Mouse (Mus musculus) kidney, adult 18-20 months (tissue): ENCODE data around the gene 1700025B11Rik.
"Not testable (repeated sequence)": the region's sequence is repeated elsewhere in the genome, so short reads cannot be mapped to it uniquely, and the experiment has no call there.

Source experiments
- DNase-seq: peaks from one replicate; pipeline ENCODE4 v3.0.0; 2021

1700025B11Rik gene

GRCm38 (mm10) chr15:77561792-77562191, at the start of gene 1700025B11Rik:
TSS of gene 1700025B11Rik (minus strand) at chr15:77561892.
- no peak for DNase-seq

DNA sequence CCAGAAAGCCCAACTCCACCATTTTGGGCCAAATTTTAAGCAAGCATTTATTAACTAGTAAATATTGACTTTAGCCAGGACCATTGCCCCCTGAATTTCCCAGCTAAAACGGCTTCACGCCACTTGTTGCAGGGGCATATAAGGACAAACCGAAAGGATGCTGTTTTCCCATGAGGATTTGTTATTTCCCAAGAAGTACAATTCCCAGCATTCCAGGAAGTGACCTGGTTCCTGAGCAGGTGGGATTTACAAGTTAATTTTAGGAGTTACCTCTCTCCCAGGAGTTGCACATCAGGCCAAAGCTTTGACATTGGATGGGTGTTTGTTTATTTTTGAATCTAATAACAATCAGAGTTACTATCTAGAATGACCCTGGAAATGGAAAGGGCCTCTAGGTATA, 44.4 kb upstream of the 1700025B11Rik start:
- DNase-seq: no peak

- no peak for DNase-seq
Observed at GRCm38 (mm10) chr15:77598958-77599357, 37.3 kb upstream of the 1700025B11Rik start, which contains the start of gene Gm36245. TSS of gene Gm36245 (plus strand) at chr15:77599258.

GRCm38 (mm10) chr15:77598429-77598828, 36.7 kb upstream of the 1700025B11Rik start:
- DNase-seq: no peak

DNA sequence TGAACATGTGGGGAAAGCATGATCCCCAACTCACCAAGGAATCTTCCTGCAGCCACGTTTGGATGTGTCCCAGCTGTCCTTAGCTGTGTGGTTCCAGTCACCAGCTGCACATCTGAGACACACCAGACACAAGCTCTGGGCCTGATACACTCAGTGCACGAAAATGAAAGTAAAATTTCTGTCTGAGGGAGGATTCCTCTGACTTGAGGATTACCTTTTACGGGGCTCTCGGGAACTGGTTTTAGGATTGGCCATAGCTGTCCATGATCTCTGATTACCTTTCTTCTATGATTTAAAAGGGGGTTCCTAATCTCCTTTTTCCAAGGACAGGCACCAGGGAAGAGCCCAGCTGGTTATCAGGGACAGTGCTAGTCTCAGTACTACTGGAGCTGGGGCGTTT, 34.3 kb upstream of the 1700025B11Rik start, which contains the start of gene Apol10b:
TSS of gene Apol10b (minus strand) at position 165 of the 400 bp plus-strand sequence.
- no peak for DNase-seq

DNA sequence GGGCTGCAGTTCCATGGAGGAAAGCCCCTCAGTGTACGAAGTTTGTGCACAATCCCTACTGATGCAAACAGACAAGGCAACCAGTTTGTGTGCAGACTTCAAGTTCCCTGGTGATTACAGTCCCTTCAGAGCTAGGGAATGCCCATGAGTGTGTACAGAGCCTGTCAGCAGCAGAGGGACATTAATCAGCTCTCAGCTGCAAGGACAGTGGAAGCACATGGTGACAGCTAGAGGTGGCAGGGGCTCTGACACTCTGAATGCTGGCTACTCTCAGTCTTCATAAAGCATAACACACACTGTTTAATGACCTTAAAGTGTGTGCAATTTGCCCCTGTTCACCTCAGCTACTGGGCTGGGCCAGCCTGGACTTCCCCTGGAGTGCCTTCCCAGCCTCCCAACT, 31.9 kb upstream of the 1700025B11Rik start:
- no peak for DNase-seq

- peak; percentile 19 for DNase-seq
Observed at GRCm38 (mm10) chr15:77590881-77591280, 29.2 kb upstream of the 1700025B11Rik start.

DNA sequence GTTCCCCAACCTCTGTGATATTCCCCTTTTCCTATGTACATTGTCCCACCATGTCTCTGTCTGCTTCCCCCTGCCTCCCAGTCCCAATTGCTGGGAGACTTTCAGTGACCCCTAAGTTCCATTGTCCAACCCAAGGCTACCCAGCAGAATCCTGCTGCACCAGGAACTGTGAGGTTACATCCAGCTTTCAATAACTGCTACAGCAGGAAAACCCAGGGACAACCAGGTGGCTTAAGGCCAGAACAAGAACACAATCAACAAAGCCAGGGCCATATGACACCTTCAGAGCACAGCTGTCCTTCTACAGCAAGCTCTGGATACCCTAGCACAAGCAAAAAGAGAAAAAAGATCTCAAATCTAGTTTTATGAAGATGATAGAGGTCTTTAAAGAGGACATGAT, 27.3 kb upstream of the 1700025B11Rik start:
- no peak for DNase-seq

DNA sequence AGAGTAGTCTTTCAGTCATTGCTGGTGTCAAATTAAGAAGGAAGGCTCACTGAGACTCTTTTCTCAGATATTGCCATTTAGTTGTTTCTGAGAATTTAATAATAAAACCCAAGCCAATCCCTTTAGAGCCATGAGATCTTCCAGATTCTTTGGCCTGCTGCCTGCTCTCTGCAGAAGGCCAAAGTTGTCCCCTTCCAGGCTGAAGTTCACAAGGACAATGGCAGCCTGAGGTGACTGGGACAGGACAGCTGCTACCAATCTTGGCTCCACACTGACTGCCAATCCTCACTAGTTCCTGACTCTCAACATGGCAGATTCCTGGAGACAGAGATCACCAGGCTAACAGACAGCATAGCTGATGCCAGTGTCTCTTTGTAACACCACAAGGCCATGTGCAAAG, 25.3 kb upstream of the 1700025B11Rik start:
- no peak for DNase-seq

DNA sequence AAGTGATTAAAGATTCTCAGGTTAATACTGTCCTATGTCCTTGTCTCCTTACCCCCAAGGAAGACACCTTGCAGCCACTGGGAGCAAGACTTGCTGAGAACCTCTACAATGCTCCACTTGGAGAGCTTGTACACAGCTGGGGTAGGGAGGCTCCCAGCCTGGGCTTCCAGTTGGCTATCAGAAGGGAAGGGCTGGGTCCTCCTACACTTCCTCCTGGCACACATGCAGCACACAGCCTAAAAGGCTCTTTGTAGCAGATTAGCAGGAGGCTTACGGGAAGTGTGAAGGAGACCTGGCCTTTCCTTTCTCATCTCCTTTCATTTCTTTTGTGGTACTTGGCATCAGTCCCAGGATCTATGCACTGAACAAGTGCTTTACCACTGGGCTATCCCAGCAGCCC, 20.0 kb upstream of the 1700025B11Rik start:
- DNase-seq: no peak

- DNase-seq: no peak
Observed at GRCm38 (mm10) chr15:77579311-77579710, 17.6 kb upstream of the 1700025B11Rik start.

DNA sequence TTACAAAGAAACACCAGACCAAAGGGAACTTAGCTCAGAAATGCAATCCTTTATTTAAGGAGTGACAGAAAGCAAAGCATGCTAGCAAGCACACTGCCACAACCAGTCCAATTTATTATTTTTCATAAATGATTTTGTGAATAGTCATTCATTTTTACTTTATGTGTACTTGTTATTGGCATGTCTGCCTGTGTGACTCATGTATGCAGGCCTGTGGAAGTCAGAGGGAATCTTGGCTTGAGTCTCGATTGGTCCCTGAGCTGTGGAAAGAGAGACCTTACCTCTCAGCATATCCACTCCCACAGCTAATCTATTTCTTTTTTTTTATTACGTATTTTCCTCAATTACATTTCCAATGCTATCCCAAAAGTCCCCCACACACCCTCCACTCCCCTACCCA, 17.1 kb upstream of the 1700025B11Rik start:
- DNase-seq: no peak

GRCm38 (mm10) chr15:77563219-77563618, 1.5 kb upstream of the 1700025B11Rik start:
- no peak for DNase-seq

GRCm38 (mm10) chr15:77539221-77539620, 22.5 kb downstream of the 1700025B11Rik start:
- not testable (repeated sequence) for DNase-seq

DNA sequence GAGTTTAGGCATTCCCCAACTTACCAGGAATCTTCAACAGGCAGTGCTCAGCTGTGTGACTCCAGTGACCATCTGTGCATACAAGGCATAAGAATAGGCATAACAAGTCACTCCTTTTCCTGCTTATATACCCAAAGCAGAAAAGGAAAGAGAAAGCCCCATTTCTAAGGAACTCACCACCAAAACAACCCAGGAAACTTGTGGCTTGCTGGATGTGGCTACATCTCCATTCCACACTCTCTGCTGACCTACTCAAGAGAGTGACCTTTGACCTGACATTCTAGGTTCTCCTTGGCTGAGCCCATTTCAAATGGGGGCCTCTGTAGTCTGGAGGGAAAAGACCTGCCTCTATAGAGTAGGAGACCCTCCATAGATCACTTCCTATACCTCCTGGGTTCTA, 28.5 kb downstream of the 1700025B11Rik start, which contains the start of gene Apol7c:
TSS of gene Apol7c (minus strand) at position 101 of the 400 bp plus-strand sequence.
- DNase-seq: no peak

DNA sequence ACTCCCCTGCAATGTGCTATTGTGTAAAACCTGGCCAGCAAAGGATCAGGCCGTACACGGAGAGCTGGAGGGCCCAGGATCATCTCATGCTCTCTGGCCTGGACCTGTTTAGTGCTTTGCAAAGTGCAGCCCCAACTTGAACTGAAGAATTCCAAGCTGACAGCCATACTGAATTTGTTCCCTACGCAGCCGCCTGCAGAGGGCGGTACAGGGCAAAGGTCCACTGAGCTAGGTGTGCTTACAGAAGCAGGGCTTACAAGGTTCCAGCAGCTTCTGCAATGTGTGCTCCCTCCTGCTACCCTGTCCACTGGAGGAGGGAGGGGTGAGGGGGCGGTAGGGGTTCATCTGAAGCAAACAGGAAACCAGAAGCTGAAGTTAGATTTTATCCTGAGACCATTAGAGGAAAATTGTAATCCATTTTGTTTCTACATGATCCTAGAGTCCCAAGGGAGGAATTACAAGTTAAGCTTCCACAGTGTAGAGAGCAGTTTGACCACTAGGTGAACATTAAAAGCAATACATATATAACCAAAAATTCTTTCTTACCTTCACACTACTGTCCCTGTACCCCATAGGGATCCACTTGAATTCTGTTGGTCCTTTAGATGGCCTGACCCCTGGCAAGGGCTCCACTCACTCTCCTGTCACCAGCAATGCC, 38.4 kb downstream of the 1700025B11Rik start:
- peak; percentile 75 for DNase-seq

- not testable (repeated sequence) for DNase-seq
Observed at GRCm38 (mm10) chr15:77520596-77520995, 41.1 kb downstream of the 1700025B11Rik start.
